Mouse (Mus musculus): Measurements from ENCODE around the gene Grsf1.

Gene Grsf1

GRCm38 (mm10) chr5:88675443-88676387, at the start of gene Grsf1:
TSS of gene Grsf1 (minus strand) at chr5:88676171.
- peak; percentile 88 for DNase-seq (ENCODE audit: low spot score)

- no peak for DNase-seq (ENCODE audit: low spot score)
Measured at GRCm38 (mm10) chr5:88724030-88724429, 48.1 kb upstream of the Grsf1 start.

GRCm38 (mm10) chr5:88722213-88722600, 46.2 kb upstream of the Grsf1 start:
- no peak for DNase-seq (ENCODE audit: low spot score)

GRCm38 (mm10) chr5:88721565-88722212, 45.7 kb upstream of the Grsf1 start:
- peak; percentile 10 for DNase-seq (ENCODE audit: low spot score)

GRCm38 (mm10) chr5:88721003-88721475, 45.1 kb upstream of the Grsf1 start:
- DNase-seq (ENCODE audit: low spot score): no peak

GRCm38 (mm10) chr5:88720116-88721002, 44.4 kb upstream of the Grsf1 start, which contains the start of gene Mob1b:
TSS of gene Mob1b (plus strand) at chr5:88720855.
- peak; percentile 99 for DNase-seq (ENCODE audit: low spot score)

GRCm38 (mm10) chr5:88716983-88717382, 41.0 kb upstream of the Grsf1 start:
- no peak for DNase-seq (ENCODE audit: low spot score)

- DNase-seq (ENCODE audit: low spot score): no peak
Measured at GRCm38 (mm10) chr5:88712328-88712727, 36.4 kb upstream of the Grsf1 start.

GRCm38 (mm10) chr5:88711618-88712224, 35.8 kb upstream of the Grsf1 start:
- no peak for DNase-seq (ENCODE audit: low spot score)

- no peak for DNase-seq (ENCODE audit: low spot score)
Measured at GRCm38 (mm10) chr5:88711128-88711527, 35.2 kb upstream of the Grsf1 start.

GRCm38 (mm10) chr5:88703551-88703950, 27.6 kb upstream of the Grsf1 start:
- no peak for DNase-seq (ENCODE audit: low spot score)

- no peak for DNase-seq (ENCODE audit: low spot score)
Measured at GRCm38 (mm10) chr5:88702041-88702440, 26.1 kb upstream of the Grsf1 start.

- no peak for DNase-seq (ENCODE audit: low spot score)
Measured at GRCm38 (mm10) chr5:88699251-88699913, 23.4 kb upstream of the Grsf1 start.

- no peak for DNase-seq (ENCODE audit: low spot score)
Measured at GRCm38 (mm10) chr5:88697291-88697690, 21.3 kb upstream of the Grsf1 start.

GRCm38 (mm10) chr5:88693057-88693456, 17.1 kb upstream of the Grsf1 start:
- DNase-seq (ENCODE audit: low spot score): no peak

GRCm38 (mm10) chr5:88692586-88692985, 16.6 kb upstream of the Grsf1 start:
- DNase-seq (ENCODE audit: low spot score): no peak

- no peak for DNase-seq (ENCODE audit: low spot score)
Measured at GRCm38 (mm10) chr5:88691506-88692095, 15.6 kb upstream of the Grsf1 start.

GRCm38 (mm10) chr5:88690681-88691505, 14.9 kb upstream of the Grsf1 start:
- no peak for DNase-seq (ENCODE audit: low spot score)

GRCm38 (mm10) chr5:88689279-88689938, 13.4 kb upstream of the Grsf1 start:
- no peak for DNase-seq (ENCODE audit: low spot score)

Measured in urinary bladder, postnatal 25 days (tissue).